Mouse (Mus musculus): ENCODE data around the gene Galnt3. TPM values are rescaled to one million over a fixed set of nuclear protein-coding genes. Genes with fewer than 3 reads are reported as not detected.
A peak's percentile ranks its signal among the peaks of the same experiment; 100 is the strongest.

The Galnt3 gene
- polyA plus RNA-seq, 1 experiment, result 1.3 TPM

DNA sequence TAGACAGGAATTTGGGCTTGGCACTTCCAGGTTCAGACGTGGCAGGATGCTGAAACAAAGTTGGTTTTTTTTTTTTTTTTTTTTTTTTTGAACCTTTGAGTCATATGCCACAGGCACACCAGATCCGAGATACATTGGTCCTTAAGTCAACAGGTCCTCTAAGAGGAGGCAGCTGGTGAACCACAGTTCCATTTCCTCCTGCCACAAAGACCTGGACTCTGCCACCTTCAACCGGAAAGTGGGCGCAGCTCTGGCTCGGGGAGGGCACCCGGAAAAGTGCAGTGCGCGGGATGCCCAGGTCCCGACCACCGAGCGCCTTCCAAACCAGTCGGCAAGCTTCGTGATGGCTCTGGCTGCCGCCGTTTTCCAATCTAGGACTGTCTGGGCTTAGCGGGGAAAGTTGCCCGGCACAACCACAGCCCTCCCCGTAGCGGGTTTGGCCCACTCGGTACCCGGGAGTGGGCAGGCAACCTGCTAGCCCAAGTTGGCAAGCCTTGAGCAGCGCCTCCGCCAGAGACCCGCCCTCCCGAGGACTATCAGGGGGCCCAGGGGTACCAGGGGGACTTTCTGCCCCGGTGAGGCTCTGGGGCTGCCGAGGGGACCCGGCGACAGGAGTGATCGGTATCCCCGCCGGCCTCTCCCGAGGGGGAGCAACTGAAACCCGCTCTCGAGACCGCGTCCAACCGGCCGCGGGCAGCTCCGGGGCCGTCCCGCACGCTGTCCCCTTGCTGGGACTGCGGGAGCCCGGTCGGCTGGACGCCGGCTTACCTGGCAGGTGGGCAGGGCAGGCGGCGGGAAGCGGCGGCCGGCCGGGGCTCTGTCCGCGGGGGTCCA is 821 bp downstream of the Galnt3 start:
- no peak overlapping the region for H3K27ac ChIP-seq (ENCODE audit: control insufficient read depth, insufficient read depth, low read length)
- peak overlapping the region; percentile 42 for H3K4me3 ChIP-seq (ENCODE audit: control insufficient read depth, insufficient read depth, low read length)
- H3K4me1 ChIP-seq (replicated peaks; ENCODE audit: control insufficient read depth, insufficient read depth, low read length), result peaks cover 15% of the 10 kb centered on the region
- H3K27me3 ChIP-seq (ENCODE audit: control insufficient read depth, insufficient read depth, low read length), result 0 out of 2 replicates have a peak, but pooled peaks cover 3% of the 10 kb centered on the region
- DNase-seq, result peak; percentile 3
- WGBS, result 1% methylated on average over 57 of the region's 57 CpGs
- TF ChIP-seq CTCF (IDR thresholded peaks at IDR 0.05; ENCODE audit: borderline replicate concordance, control insufficient read depth, extremely low read depth, insufficient read depth, low read length, poor library complexity), result no peak
- no peak for TF ChIP-seq POLR2A (IDR thresholded peaks at IDR 0.05; ENCODE audit: control insufficient read depth, extremely low read depth, insufficient read depth, low read length, poor library complexity)
- no peaks in the 10 kb centered on the region for H3K36me3 ChIP-seq (ENCODE audit: control insufficient read depth, insufficient read depth, low read length)

- Histone ChIP-seq H3K4me1 (replicated peaks; ENCODE audit: control insufficient read depth, insufficient read depth, low read length) (no peaks in the 10 kb centered on the region), H3K27me3 (ENCODE audit: control insufficient read depth, insufficient read depth, low read length) (no peaks in the 10 kb centered on the region), H3K4me3 (ENCODE audit: control insufficient read depth, insufficient read depth, low read length) (no peak overlapping the region), H3K27ac (ENCODE audit: control insufficient read depth, insufficient read depth, low read length) (no peak overlapping the region), H3K36me3 (ENCODE audit: control insufficient read depth, insufficient read depth, low read length) (no peaks in the 10 kb centered on the region)
- TF ChIP-seq CTCF (IDR thresholded peaks at IDR 0.05; ENCODE audit: borderline replicate concordance, control insufficient read depth, extremely low read depth, insufficient read depth, low read length, poor library complexity) (no peak), POLR2A (IDR thresholded peaks at IDR 0.05; ENCODE audit: control insufficient read depth, extremely low read depth, insufficient read depth, low read length, poor library complexity) (no peak)
- no peak for DNase-seq
- 70% methylated on average over 3 of the region's 3 CpGs for WGBS
Measured at GRCm38 (mm10) chr2:66117686-66118085, 7.1 kb downstream of the Galnt3 start.

GRCm38 (mm10) chr2:66107864-66108514 is 16.8 kb downstream of the Galnt3 start:
- H3K4me3 ChIP-seq (ENCODE audit: control insufficient read depth, insufficient read depth, low read length), result no peak overlapping the region
- TF ChIP-seq CTCF (IDR thresholded peaks at IDR 0.05; ENCODE audit: borderline replicate concordance, control insufficient read depth, extremely low read depth, insufficient read depth, low read length, poor library complexity), result no peak
- no peak for TF ChIP-seq POLR2A (IDR thresholded peaks at IDR 0.05; ENCODE audit: control insufficient read depth, extremely low read depth, insufficient read depth, low read length, poor library complexity)
- WGBS, result 98% methylated on average over 9 of the region's 9 CpGs
- H3K4me1 ChIP-seq (replicated peaks; ENCODE audit: control insufficient read depth, insufficient read depth, low read length), result no peaks in the 10 kb centered on the region
- H3K27ac ChIP-seq (ENCODE audit: control insufficient read depth, insufficient read depth, low read length), result no peak overlapping the region
- DNase-seq, result no peak
- H3K36me3 ChIP-seq (ENCODE audit: control insufficient read depth, insufficient read depth, low read length), result no peaks in the 10 kb centered on the region
- no peaks in the 10 kb centered on the region for H3K27me3 ChIP-seq (ENCODE audit: control insufficient read depth, insufficient read depth, low read length)

- no peak for DNase-seq
- 93% methylated on average over 10 of the region's 10 CpGs for WGBS
- TF ChIP-seq POLR2A (IDR thresholded peaks at IDR 0.05; ENCODE audit: control insufficient read depth, extremely low read depth, insufficient read depth, low read length, poor library complexity), result no peak
- TF ChIP-seq CTCF (IDR thresholded peaks at IDR 0.05; ENCODE audit: borderline replicate concordance, control insufficient read depth, extremely low read depth, insufficient read depth, low read length, poor library complexity), result no peak
Measured at GRCm38 (mm10) chr2:66103740-66104436, 20.9 kb downstream of the Galnt3 start.

GRCm38 (mm10) chr2:66101686-66102304 is 23.0 kb downstream of the Galnt3 start:
- TF ChIP-seq CTCF (IDR thresholded peaks at IDR 0.05; ENCODE audit: borderline replicate concordance, control insufficient read depth, extremely low read depth, insufficient read depth, low read length, poor library complexity) (no peak), POLR2A (IDR thresholded peaks at IDR 0.05; ENCODE audit: control insufficient read depth, extremely low read depth, insufficient read depth, low read length, poor library complexity) (no peak)
- 95% methylated on average over 9 of the region's 9 CpGs for WGBS
- Histone ChIP-seq H3K27ac (ENCODE audit: control insufficient read depth, insufficient read depth, low read length) (no peak overlapping the region), H3K27me3 (ENCODE audit: control insufficient read depth, insufficient read depth, low read length) (no peaks in the 10 kb centered on the region), H3K4me1 (replicated peaks; ENCODE audit: control insufficient read depth, insufficient read depth, low read length) (no peaks in the 10 kb centered on the region), H3K4me3 (ENCODE audit: control insufficient read depth, insufficient read depth, low read length) (no peak overlapping the region), H3K36me3 (ENCODE audit: control insufficient read depth, insufficient read depth, low read length) (no peaks in the 10 kb centered on the region)
- no peak for DNase-seq

More at GRCm38 (mm10) chr2:66103740-66104436, 20.9 kb downstream of the Galnt3 start:
- no peaks in the 10 kb centered on the region for H3K27me3 ChIP-seq (ENCODE audit: control insufficient read depth, insufficient read depth, low read length)
- H3K27ac ChIP-seq (ENCODE audit: control insufficient read depth, insufficient read depth, low read length), result no peak overlapping the region
- no peaks in the 10 kb centered on the region for H3K4me1 ChIP-seq (replicated peaks; ENCODE audit: control insufficient read depth, insufficient read depth, low read length)
- no peak overlapping the region for H3K4me3 ChIP-seq (ENCODE audit: control insufficient read depth, insufficient read depth, low read length)
- H3K36me3 ChIP-seq (ENCODE audit: control insufficient read depth, insufficient read depth, low read length), result no peaks in the 10 kb centered on the region
